Mouse (Mus musculus) heart, postnatal 14 days (tissue): ENCODE measurements around the gene Lamc3. TPM values are rescaled to one million over a fixed set of nuclear protein-coding genes. Genes with fewer than 3 reads are reported as not detected.

Source experiments
- DNase-seq, 2 experiments: peaks; one replicate each; pipeline ENCODE4 v3.0.0; 2021 to 2022
- intact Hi-C: fragments of 180-260 bp; cut with DNase I; formaldehyde crosslinking; loops from one replicate; pipeline ENCODE4 v1.15.1; 2025
- long read RNA-seq, 2 experiments: library from polyadenylated mRNA; stranded (forward); transcript quantifications; one replicate each; pipeline ENCODE4 v2.0.0; 2021
- total RNA-seq, 2 experiments: library from RNA; stranded (reverse); gene quantifications; 2 replicates each; pipeline ENCODE4 v1.2.3; 2021

The Lamc3 gene
- total RNA-seq, result 1 to 10 TPM in 1 of 2 experiments, under 1 TPM in 1; 0.85 to 1.3 TPM
- long read RNA-seq, experiment 1, result 0 reads
- long read RNA-seq, experiment 2, partial matches to known transcripts, result 0 of 1 reads
- long read RNA-seq, experiment 2, other reads (novel, unspliced or antisense), result 1 of 1 reads

DNA sequence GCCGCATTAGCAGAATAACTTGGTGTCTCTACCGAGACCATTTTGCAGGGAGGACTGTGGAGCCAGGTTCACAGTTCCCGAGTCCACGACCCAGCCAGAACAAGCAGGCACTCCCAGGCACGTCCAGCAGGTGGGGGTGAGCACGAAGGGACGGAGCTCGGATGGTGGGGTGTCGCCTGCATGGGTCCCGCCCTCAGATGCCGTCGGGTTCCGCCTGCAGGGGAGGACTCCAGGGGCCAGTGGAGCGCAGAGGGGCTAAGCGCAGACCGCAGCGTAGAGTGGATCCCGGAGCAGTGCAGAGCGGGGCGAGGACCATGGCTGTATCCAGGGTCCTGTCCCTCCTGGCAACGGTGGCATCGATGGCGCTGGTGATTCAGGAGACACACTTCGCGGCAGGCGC, at the start of gene Lamc3:
TSS of gene Lamc3 (plus strand) at position 262 of the 400 bp plus-strand sequence.
- DNase-seq, result peak; percentile 24 to 62
- intact Hi-C loops, result no loop called here

DNA sequence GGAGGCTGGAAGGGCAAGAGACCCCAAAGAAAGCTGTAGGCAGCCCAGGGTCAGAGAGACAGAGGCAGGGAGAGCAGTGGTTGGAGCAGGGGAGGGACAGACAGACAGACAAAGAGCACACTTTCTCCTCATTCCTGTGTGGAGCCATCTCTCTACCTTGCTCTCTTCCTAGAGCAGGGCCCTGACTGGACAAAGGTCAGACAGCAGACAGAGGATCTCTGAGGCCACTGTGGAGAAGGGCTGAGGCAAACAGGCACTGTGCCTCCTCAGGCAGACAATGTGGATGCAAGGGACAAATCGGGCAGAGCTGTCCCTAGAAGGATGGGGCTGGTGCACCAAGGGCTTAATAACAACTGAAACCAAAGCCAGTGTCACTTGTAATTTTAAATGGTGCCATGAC, 48.2 kb upstream of the Lamc3 start:
- intact Hi-C loops, result no loop called here
- no peak for DNase-seq

DNA sequence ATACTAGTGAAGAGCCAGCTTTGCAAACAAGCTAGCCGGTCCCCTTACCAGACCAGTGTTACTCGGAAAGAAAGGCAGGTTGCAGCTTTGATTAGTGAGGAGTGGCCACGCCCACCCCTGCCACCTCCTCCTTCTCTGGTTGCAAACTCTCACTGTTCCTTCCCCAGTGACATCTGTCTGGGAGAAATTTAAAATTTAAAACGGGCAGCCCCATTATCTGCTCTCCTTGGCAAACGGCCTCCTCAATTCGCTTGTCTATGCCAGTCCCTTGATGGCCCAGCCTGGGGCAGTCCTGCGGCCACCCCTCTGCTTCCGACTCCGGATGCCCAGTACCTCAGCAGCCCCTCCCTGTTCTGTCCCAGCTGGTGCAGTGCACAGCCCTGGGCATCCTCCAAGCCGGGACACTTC, 42.4 kb upstream of the Lamc3 start:
- intact Hi-C loops, result loop anchor here (5.0 kb wide), 1 partner anchor 57 kb away; no protein-coding TSS in a partner anchor
- DNase-seq, result no peak

- DNase-seq, result no peak
- intact Hi-C loops, result loop anchor here (5.0 kb wide), 1 partner anchor 58 kb away; no protein-coding TSS in a partner anchor
Observed at GRCm38 (mm10) chr2:31845512-31845895, 41.6 kb upstream of the Lamc3 start.

- intact Hi-C loops, result loop anchor here (5.0 kb wide), 1 partner anchor 59 kb away; no protein-coding TSS in a partner anchor
- DNase-seq, result peak in 1 of 2 experiments; percentile 16
Observed at GRCm38 (mm10) chr2:31845896-31846691, 41.0 kb upstream of the Lamc3 start, which contains the start of gene Fibcd1. Fibcd1 (minus strand) TSS chr2:31846005.

- intact Hi-C loops, result loop anchor here (5.0 kb wide), 1 partner anchor 60 kb away; no protein-coding TSS in a partner anchor
- no peak for DNase-seq
Observed at GRCm38 (mm10) chr2:31846692-31847660, 40.1 kb upstream of the Lamc3 start.

DNA sequence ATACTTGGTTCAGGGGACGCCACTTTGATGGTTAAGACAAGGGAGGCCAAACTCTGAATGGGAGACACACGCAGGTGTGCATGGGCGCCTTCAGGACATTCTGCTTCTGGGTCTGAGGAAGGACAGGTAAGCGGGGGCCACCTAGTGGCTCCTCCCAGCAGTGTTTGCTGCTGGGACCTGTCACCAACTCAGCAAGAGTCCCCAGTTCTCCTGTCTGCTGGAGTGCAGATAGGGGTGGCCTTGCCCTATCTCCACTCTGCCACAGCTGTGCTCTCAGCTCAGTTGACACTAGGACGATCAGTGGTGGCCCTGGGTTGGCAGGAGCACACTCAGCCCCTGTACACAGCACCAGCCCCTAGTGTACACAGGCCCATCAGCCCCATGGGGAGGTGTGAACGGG, 39.2 kb upstream of the Lamc3 start:
- DNase-seq, result peak in 1 of 2 experiments; percentile 27
- intact Hi-C loops, result loop anchor here (5.0 kb wide), 1 partner anchor 61 kb away; no protein-coding TSS in a partner anchor

DNA sequence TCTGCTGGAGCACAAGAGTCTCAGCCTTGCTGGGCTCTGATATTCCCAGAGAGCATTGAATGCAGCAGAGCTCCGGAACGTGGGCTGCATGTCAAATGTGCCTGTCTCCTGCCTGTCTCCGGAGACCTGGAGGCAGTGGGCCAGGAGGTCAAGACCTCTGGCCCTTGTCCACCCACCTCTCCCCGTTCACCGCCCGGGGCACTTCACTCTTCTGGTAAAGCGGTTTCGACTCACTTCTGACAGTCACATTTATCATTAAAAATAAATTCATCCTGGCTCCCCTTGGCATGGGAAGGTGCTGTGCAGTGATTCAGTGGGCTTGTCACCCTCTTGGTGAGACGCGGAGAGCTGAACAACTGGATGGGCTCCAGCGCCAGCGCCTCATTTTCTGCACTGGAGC, 37.0 kb upstream of the Lamc3 start:
- no peak for DNase-seq
- intact Hi-C loops, result no loop called here

GRCm38 (mm10) chr2:31855991-31856390, 31.1 kb upstream of the Lamc3 start:
- intact Hi-C loops, result no loop called here
- DNase-seq, result no peak

GRCm38 (mm10) chr2:31857180-31857579, 29.9 kb upstream of the Lamc3 start:
- peak in 1 of 2 experiments; percentile 28 for DNase-seq
- intact Hi-C loops, result no loop called here

GRCm38 (mm10) chr2:31858500-31858899, 28.6 kb upstream of the Lamc3 start:
- intact Hi-C loops, result no loop called here

DNA sequence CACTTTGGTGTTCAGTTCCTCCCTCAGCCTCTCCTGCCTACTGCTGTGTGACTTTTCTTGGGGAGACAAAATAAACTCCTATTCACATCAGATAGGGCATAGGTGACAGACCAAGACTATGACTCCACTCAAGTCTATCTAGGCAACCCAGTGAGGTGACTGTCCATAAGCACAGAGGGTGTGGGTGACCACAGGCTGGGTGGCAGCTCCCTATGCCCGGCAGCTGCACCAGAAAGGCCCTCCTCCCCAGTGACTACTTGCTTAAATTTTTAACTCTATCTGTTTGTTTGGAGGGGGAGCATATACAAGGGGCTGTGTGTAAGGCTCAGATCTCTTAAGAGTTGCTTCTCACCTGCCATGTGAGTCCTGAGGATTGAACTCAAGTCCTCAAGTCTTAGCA, 24.2 kb upstream of the Lamc3 start:
- intact Hi-C loops, result no loop called here
- no peak for DNase-seq

More at GRCm38 (mm10) chr2:31858500-31858899, 28.6 kb upstream of the Lamc3 start:
- no peak for DNase-seq

DNA sequence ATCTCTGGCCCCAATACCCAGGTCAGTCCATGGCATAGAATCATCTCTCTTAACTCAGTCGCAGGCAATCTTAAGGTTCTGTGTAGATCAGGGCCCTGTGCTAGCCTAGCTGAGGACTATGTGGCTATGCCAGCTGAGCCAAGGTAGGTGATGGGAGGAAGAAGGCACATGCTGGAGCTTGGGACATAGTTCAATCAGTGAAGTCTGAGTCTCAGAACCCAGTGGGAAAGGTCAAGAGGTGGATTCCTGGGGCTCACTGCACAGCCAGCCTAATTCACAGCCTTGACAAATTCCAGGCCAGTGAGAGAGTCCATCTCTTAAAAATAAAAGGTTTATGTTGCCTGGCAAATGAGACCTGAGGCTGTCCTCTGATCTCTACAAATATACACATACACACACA, 23.3 kb upstream of the Lamc3 start:
- no peak for DNase-seq
- intact Hi-C loops, result no loop called here

DNA sequence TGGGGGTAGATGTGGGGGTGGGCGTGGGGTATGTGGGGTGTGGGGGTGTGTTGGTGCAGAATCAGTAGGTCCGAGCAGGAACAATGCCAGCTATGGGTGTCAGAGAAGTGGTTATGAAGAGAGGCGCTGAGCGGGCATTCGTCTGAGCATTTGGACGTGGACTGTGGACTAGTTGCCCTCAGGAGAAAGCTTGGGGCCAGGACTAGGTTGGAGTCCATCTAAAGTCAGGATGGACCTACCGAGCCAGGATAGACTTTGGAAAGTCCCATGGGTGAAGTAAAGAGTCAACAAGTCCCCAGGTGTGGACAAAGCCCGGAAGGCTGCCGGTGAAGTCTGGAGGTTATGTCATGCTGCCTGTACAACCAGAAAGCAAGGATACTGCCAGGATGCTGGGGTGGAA, 22.2 kb upstream of the Lamc3 start:
- intact Hi-C loops, result no loop called here

DNA sequence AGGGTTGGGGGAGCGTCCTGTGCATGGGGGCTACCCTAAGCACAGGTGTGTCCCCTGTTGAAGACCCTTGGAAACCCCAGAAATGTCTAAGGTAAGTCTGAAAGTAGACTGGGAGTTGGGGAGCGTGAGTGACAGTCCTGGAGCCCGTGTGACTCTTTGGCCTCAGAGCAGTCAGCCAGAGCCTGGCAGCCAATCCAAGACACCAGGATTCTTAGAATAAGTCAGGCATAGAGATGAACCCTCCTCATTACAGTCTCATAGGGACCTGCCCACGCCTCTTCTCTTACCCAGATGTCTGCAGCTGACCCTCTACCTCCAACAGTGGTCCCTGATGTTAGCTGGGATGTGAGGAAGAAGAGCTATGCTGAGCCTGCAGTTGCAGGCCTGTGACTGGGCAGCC, 21.8 kb upstream of the Lamc3 start:
- intact Hi-C loops, result no loop called here
- DNase-seq, result no peak

More for the DNA sequence above, 22.2 kb upstream of the Lamc3 start:
- DNase-seq, result no peak

GRCm38 (mm10) chr2:31865794-31866193, 21.3 kb upstream of the Lamc3 start:
- intact Hi-C loops, result no loop called here

DNA sequence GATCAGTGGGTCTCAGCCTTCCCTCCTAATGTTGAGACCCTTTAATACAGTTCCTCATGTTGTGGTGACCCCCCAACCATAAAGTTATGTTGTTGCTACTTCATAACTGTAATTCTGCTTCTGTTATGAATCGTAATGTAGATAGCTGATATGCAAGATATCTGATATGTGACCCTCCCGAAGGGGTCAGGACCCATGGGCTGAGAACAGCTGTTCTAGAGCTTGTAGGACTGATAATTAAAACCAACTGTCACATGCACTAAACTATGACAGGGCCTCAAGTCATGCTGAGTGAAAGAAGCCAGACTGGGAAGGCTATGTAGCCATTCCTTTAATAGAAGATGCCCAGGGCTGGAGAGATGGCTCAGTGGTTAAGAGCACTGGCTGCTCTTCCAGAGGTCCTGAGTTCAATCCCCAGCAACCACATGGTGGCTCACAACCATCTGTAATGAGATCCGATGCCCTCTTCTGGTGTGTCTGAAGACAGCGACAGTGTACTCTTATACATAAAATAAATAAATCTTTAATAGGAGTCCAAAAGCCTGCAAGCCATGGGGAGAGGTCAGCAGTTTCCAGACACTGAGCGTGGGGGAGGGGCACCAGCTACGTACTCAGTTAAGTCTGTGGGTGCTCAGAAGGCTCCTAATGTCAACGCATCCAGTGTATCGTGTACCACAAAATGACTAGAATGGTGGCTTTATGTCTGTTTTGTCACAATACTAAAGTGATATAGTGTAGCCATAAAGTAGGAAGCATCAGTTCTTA, 19.1 kb upstream of the Lamc3 start:
- DNase-seq, result no peak
- intact Hi-C loops, result no loop called here

More at GRCm38 (mm10) chr2:31865794-31866193, 21.3 kb upstream of the Lamc3 start:
- no peak for DNase-seq

- peak in 1 of 2 experiments; percentile 18 for DNase-seq
- intact Hi-C loops, result no loop called here
Observed at GRCm38 (mm10) chr2:31868538-31869164, 18.4 kb upstream of the Lamc3 start.

DNA sequence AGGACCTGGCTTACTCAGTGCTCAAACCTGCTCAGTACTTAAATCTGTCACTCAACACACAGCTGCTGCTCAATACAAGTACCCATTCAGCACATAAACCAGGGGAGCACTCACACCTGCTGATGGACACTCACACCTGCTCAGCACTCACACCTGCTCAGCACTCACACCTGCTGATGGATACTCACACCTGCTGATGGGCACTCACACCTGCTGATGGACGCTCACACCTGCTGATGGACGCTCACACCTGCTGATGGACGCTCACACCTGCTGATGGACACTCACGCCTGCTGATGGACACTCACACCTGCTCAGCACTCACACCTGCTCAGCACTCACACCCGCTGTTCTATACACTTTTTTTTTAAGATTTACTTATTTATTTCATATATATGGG, 17.4 kb upstream of the Lamc3 start:
- intact Hi-C loops, result no loop called here
- no peak for DNase-seq
